Mouse (Mus musculus) inflammation-experienced regulatory T-cells, adult 16 weeks (primary cell): ENCODE results near the gene Jsrp1. TPM values are rescaled to one million over a fixed set of nuclear protein-coding genes. Genes with fewer than 3 reads are reported as not detected.

Experiments used
- polyA plus RNA-seq: library from polyadenylated mRNA; unstranded; fragments of 100-300 nt; shearing (Covaris generic); gene quantifications from one replicate; pipeline ENCODE4 v1.2.1, GENCODE M21; 2017

The Jsrp1 gene
- not detected for polyA plus RNA-seq

GRCm38 (mm10) chr10:80813366-80813765 is at the start of gene Jsrp1:
Gene Jsrp1 (minus strand): TSS chr10:80813498.

GRCm38 (mm10) chr10:80854913-80855748 is 41.8 kb upstream of the Jsrp1 start, which contains the start of the genes Lsm7 and Sppl2b:
Gene Lsm7 (minus strand): TSS chr10:80855209.
Gene Sppl2b (plus strand): TSS chr10:80855275.

GRCm38 (mm10) chr10:80843931-80844547 is 30.7 kb upstream of the Jsrp1 start, which contains the start of gene Lingo3:
Gene Lingo3 (minus strand): TSS chr10:80844039.

GRCm38 (mm10) chr10:80826151-80827062 is 13.1 kb upstream of the Jsrp1 start, which contains the start of gene Oaz1:
Gene Oaz1 (plus strand): TSS chr10:80826656.

GRCm38 (mm10) chr10:80804916-80805315 is 8.4 kb downstream of the Jsrp1 start, which contains the start of gene Amh:
Gene Amh (plus strand): TSS chr10:80805243.

GRCm38 (mm10) chr10:80798150-80799006 is 14.9 kb downstream of the Jsrp1 start, which contains the start of the genes Sf3a2 and Plekhj1:
Gene Sf3a2 (plus strand): TSS chr10:80798198.
Gene Plekhj1 (minus strand): TSS chr10:80798626.

Other genes with a start within 250 kb of the Jsrp1 start
- 1.1 TPM for gene Klf16, start 236.2 kb downstream of the Jsrp1 start, polyA plus RNA-seq
- gene Abhd17a, start 223.2 kb downstream of the Jsrp1 start, polyA plus RNA-seq: 36.0 TPM
- gene Scamp4, start 210.6 kb downstream of the Jsrp1 start, polyA plus RNA-seq: 136 TPM
- 6.4 TPM for gene Adat3, start 210.6 kb downstream of the Jsrp1 start, polyA plus RNA-seq
- 10.5 TPM for gene Gm49322, start 207.5 kb downstream of the Jsrp1 start, polyA plus RNA-seq
- gene Csnk1g2, start 190.7 kb downstream of the Jsrp1 start, polyA plus RNA-seq: 9.8 TPM
- gene Btbd2, start 156.4 kb downstream of the Jsrp1 start, polyA plus RNA-seq: 4.6 TPM
- gene Mknk2, start 135.4 kb downstream of the Jsrp1 start, polyA plus RNA-seq: 17.5 TPM
- 426 TPM for gene Mob3a, start 111.5 kb downstream of the Jsrp1 start, polyA plus RNA-seq
- 188 TPM for gene Izumo4, start 111.3 kb downstream of the Jsrp1 start, polyA plus RNA-seq
- gene Ap3d1, start 71.2 kb downstream of the Jsrp1 start, polyA plus RNA-seq: 52.0 TPM
- gene Dot1l, start 58.3 kb downstream of the Jsrp1 start, polyA plus RNA-seq: 9.4 TPM
- 68.2 TPM for gene Sf3a2, start 15.3 kb downstream of the Jsrp1 start, polyA plus RNA-seq
- gene Plekhj1, start 14.9 kb downstream of the Jsrp1 start, polyA plus RNA-seq: 259 TPM
- not detected for gene Amh, start 8.3 kb downstream of the Jsrp1 start, polyA plus RNA-seq
- 2,156 TPM for gene Oaz1, start 13.2 kb upstream of the Jsrp1 start, polyA plus RNA-seq
- gene Lingo3, start 30.5 kb upstream of the Jsrp1 start, polyA plus RNA-seq: not detected
- 200 TPM for gene Lsm7, start 41.7 kb upstream of the Jsrp1 start, polyA plus RNA-seq
- gene Sppl2b, start 41.8 kb upstream of the Jsrp1 start, polyA plus RNA-seq: 39.7 TPM
- gene Tmprss9, start 58.4 kb upstream of the Jsrp1 start, polyA plus RNA-seq: not detected
- gene Timm13, start 87.5 kb upstream of the Jsrp1 start, polyA plus RNA-seq: 243 TPM
- 18.9 TPM for gene Lmnb2, start 104.7 kb upstream of the Jsrp1 start, polyA plus RNA-seq
- gene Gadd45b, start 116.6 kb upstream of the Jsrp1 start, polyA plus RNA-seq: 93.6 TPM
- 0.09 TPM for gene Gng7, start 201.4 kb upstream of the Jsrp1 start, polyA plus RNA-seq
- not detected for gene Diras1, start 212.2 kb upstream of the Jsrp1 start, polyA plus RNA-seq
- gene Slc39a3, start 223.9 kb upstream of the Jsrp1 start, polyA plus RNA-seq: 20.4 TPM
- gene Sgta, start 246.7 kb upstream of the Jsrp1 start, polyA plus RNA-seq: 124 TPM